Mouse (Mus musculus): ENCODE results near the gene Gsta1. TPM values are rescaled to one million over a fixed set of nuclear protein-coding genes. Genes with fewer than 3 reads are reported as not detected.
"Not testable (repeated sequence)": the region's sequence is repeated elsewhere in the genome, so short reads cannot be mapped to it uniquely, and the experiment has no call there.

The Gsta1 gene
- not detected in 2 replicates for polyA plus RNA-seq (2014; fragmentation: Nextera tagmentation; extraction: Ambion mirVana)

DNA sequence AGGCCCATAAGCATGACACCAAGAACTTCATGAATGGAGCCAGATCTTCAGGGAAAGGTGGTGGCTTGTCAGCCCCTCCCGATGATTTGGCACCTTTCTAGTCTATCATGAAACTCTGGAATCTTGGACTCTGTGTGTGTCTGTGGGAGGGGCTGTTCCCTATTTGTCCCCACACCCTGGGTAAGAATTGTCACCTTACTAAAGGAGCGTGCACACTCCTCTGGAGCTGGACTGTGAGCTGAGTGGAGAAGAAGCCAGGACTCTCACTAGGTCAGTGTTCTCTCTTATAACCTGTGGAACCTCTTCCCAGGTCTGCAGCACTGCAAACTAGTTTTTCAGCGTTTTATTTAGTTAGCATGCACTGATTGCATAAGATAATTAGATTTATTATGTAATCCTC, at the start of gene Gsta1:
TSS of gene Gsta1 (plus strand) at position 196 of the 400 bp plus-strand sequence.
- not testable (repeated sequence) for H3K36me3 ChIP-seq (replicated peaks; ENCODE audit: control insufficient read depth, insufficient read depth); DNase-seq (ENCODE audit: low spot score); ATAC-seq (ENCODE audit: low FRiP score); H3K27ac ChIP-seq; H3K9me3 ChIP-seq (ENCODE audit: control insufficient read depth, low read length); H3K4me1 ChIP-seq (replicated peaks; ENCODE audit: control insufficient read depth, insufficient read depth, low read length); H3K4me3 ChIP-seq (replicated peaks; ENCODE audit: low read length); H3K27me3 ChIP-seq (ENCODE audit: control insufficient read depth, insufficient read depth, low read length); H3K9ac ChIP-seq; H3K4me2 ChIP-seq (replicated peaks)
- WGBS: 96% methylated on average over 2 of the region's 3 CpGs

DNA sequence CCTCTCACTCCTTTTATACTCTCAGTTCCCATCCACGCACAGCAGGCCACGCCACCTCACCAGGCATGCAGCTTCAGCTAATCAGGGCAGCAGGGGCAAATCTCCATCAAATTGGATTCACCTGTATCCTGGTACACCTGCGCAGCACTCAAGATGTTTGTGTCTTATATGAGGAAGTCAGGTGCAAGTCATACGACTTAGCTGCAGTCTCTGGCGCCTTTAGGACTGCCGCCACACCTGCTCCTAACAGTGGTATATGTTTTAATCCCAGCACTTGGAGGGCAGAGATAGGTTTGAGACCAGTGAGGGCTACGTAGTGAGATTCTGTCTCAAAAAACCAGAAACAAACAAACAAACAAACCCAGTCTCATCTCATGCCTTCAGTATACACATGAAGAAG, 48.0 kb upstream of the Gsta1 start, which contains the start of gene Gsta4:
TSS of gene Gsta4 (plus strand) at position 301 of the 400 bp plus-strand sequence.
- H3K36me3 ChIP-seq (replicated peaks; ENCODE audit: control insufficient read depth, insufficient read depth); H3K4me3 ChIP-seq (replicated peaks; ENCODE audit: low read length); H3K9me3 ChIP-seq (ENCODE audit: control insufficient read depth, low read length); H3K4me1 ChIP-seq (replicated peaks; ENCODE audit: control insufficient read depth, insufficient read depth, low read length); ATAC-seq (ENCODE audit: low FRiP score); H3K27ac ChIP-seq; H3K4me2 ChIP-seq (replicated peaks); H3K27me3 ChIP-seq (ENCODE audit: control insufficient read depth, insufficient read depth, low read length); DNase-seq (ENCODE audit: low spot score); H3K9ac ChIP-seq: not testable (repeated sequence)
- 97% methylated on average over 4 of the region's 7 CpGs for WGBS

DNA sequence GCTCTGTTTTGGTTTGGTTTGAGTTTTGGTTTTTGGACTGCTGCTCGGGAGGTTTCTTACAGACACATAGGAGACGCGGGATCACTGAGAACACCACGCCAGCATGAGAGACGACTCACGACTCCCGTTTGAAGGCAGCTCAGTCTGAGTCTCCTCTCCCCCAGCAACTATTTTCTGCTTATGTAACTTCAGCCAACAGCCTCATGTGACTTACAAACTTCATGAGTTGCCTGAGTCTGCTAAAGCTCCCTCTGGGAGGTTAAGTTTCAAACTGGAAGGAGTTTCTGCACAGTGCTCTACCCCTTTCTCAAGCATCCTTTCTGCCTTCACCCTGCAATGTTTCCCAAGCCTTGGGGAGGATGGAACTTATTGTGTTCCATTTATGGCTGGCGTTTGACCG, 44.8 kb upstream of the Gsta1 start:
- Histone ChIP-seq H3K9me3 (ENCODE audit: control insufficient read depth, low read length) (no peaks in the 10 kb centered on the region), H3K4me3 (replicated peaks; ENCODE audit: low read length) (no peak overlapping the region), H3K27ac (no peak overlapping the region), H3K36me3 (replicated peaks; ENCODE audit: control insufficient read depth, insufficient read depth) (no peaks in the 10 kb centered on the region), H3K4me1 (replicated peaks; ENCODE audit: control insufficient read depth, insufficient read depth, low read length) (peaks cover 2% of the 10 kb centered on the region), H3K27me3 (ENCODE audit: control insufficient read depth, insufficient read depth, low read length) (no peaks in the 10 kb centered on the region), H3K4me2 (replicated peaks) (no peak overlapping the region), H3K9ac (no peak overlapping the region)
- ATAC-seq (ENCODE audit: low FRiP score) (no peak), DNase-seq (ENCODE audit: low spot score) (no peak)
- WGBS: 85% methylated on average over 9 of the region's 9 CpGs

- H3K9ac ChIP-seq: no peak overlapping the region
- no peaks in the 10 kb centered on the region for H3K36me3 ChIP-seq (replicated peaks; ENCODE audit: control insufficient read depth, insufficient read depth)
- ATAC-seq (ENCODE audit: low FRiP score) (no peak), DNase-seq (ENCODE audit: low spot score) (no peak)
- no peaks in the 10 kb centered on the region for H3K27me3 ChIP-seq (ENCODE audit: control insufficient read depth, insufficient read depth, low read length)
- H3K4me3 ChIP-seq (replicated peaks; ENCODE audit: low read length): no peak overlapping the region
- no peaks in the 10 kb centered on the region for H3K9me3 ChIP-seq (ENCODE audit: control insufficient read depth, low read length)
- 83% methylated on average over 8 of the region's 8 CpGs for WGBS
- peaks cover 21% of the 10 kb centered on the region for H3K4me1 ChIP-seq (replicated peaks; ENCODE audit: control insufficient read depth, insufficient read depth, low read length)
- H3K4me2 ChIP-seq (replicated peaks): no peak overlapping the region
- H3K27ac ChIP-seq: no peak overlapping the region
These were observed 41.5 kb upstream of the Gsta1 start for GRCm38 (mm10) chr9:78188910-78189309.

DNA sequence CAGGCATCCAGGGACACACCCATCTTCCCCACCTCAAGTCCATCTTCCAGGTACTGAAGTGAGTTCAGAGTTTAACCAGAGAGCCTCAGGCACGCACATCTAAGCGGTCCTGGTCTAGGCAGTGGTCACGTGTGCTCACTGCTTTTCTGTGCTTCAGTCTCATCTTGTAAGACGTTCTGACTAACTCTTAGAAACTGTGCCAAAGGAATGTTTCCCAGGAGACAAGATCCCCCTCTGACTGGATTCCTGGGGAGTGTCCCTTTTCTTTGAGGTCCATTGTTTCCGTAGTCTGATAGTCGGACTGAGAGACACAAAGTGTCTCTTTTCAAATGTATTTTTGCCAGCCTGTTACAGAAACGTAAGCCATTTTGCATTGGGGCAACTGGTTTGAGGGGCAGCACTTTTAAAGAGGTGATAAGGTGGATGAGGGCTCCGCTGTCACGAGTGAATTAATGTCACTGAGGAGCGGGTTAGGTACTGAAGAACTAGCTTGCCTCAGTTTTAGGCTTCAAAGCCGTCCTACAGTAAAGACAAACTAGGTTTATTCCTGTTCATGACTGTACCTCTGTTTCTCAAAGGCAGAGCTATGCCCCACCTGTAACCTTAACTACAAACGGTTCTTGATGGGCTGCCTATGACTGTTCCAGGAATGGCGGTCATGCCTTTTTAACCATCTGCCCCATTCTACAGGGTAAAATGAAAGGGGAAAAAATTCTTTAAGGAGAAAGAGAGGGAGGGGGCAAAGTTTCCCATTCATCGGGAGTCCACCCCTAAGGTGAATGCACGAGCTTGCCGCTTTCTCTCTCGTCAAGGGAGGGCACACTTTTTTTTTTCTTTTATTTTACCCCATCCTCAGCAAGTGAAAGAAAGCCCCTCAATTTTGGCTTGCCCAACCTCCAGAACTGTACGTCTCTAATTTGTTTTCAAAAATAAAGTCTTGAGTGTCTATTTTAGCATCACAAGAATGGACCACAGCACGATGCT, 39.5 kb upstream of the Gsta1 start:
- H3K27ac ChIP-seq: no peak overlapping the region
- no peaks in the 10 kb centered on the region for H3K9me3 ChIP-seq (ENCODE audit: control insufficient read depth, low read length)
- no peak for ATAC-seq (ENCODE audit: low FRiP score)
- H3K4me3 ChIP-seq (replicated peaks; ENCODE audit: low read length): peak overlapping the region; percentile 35
- DNase-seq (ENCODE audit: low spot score): no peak
- H3K36me3 ChIP-seq (replicated peaks; ENCODE audit: control insufficient read depth, insufficient read depth): no peaks in the 10 kb centered on the region
- H3K4me1 ChIP-seq (replicated peaks; ENCODE audit: control insufficient read depth, insufficient read depth, low read length): peaks cover 21% of the 10 kb centered on the region
- no peaks in the 10 kb centered on the region for H3K27me3 ChIP-seq (ENCODE audit: control insufficient read depth, insufficient read depth, low read length)
- peak overlapping the region; percentile 60 for H3K4me2 ChIP-seq (replicated peaks)
- WGBS: 1% methylated on average over 19 of the region's 19 CpGs
- peak overlapping the region; percentile 21; the same call in 1 of the 2 replicates for H3K9ac ChIP-seq

GRCm38 (mm10) chr9:78191736-78192135, 38.7 kb upstream of the Gsta1 start:
- WGBS: under 1% methylated on average over 18 of the region's 18 CpGs
- no peaks in the 10 kb centered on the region for H3K36me3 ChIP-seq (replicated peaks; ENCODE audit: control insufficient read depth, insufficient read depth)
- H3K4me1 ChIP-seq (replicated peaks; ENCODE audit: control insufficient read depth, insufficient read depth, low read length): peaks cover 21% of the 10 kb centered on the region
- H3K4me2 ChIP-seq (replicated peaks): peak overlapping the region; percentile 60
- H3K4me3 ChIP-seq (replicated peaks; ENCODE audit: low read length): peak overlapping the region; percentile 35
- H3K9me3 ChIP-seq (ENCODE audit: control insufficient read depth, low read length): no peaks in the 10 kb centered on the region
- H3K9ac ChIP-seq: peak overlapping the region; percentile 21; the same call in 1 of the 2 replicates
- no peaks in the 10 kb centered on the region for H3K27me3 ChIP-seq (ENCODE audit: control insufficient read depth, insufficient read depth, low read length)
- ATAC-seq (ENCODE audit: low FRiP score) (peak; percentile 46; the same call in 1 of the 2 replicates), DNase-seq (ENCODE audit: low spot score) (peak; percentile 74)
- no peak overlapping the region for H3K27ac ChIP-seq

DNA sequence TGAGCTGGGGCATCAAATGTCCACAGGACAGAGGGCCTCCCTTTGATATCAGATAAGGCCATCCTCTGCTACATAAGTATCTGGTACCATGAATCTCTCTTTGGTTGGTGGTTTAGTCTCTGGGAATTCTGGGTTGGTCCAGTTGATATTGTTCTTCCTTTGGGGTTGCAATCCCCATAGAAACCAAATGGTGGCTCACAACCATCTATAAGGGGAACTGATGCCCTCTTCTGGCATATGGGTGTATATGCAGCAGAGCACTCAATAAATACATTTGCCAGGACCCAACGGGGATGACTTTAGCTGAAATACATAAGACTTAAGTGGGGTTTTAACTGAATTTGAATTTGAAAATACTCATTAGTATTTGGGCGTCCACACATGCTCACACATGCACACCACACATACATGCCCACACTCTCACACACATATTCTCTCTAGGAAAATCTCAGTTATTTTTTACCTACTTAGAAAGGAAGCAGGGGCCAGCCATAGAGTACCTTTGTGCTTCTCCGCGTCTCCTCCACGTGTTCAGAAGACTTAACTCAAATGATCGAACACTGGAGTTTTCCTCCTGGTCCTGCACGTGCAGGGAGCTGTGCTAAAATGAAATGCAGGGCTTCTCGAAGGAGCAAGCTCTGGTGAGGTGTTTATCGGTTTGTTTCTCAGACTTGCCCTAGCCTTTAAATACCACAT, 36.4 kb upstream of the Gsta1 start:
- no peak overlapping the region for H3K27ac ChIP-seq
- no peak overlapping the region for H3K9ac ChIP-seq
- 0 out of 2 replicates have a peak, but pooled peaks have one; percentile 21 for ATAC-seq (ENCODE audit: low FRiP score)
- H3K27me3 ChIP-seq (ENCODE audit: control insufficient read depth, insufficient read depth, low read length): no peaks in the 10 kb centered on the region
- no peak overlapping the region for H3K4me2 ChIP-seq (replicated peaks)
- H3K4me3 ChIP-seq (replicated peaks; ENCODE audit: low read length): no peak overlapping the region
- DNase-seq (ENCODE audit: low spot score): peak; percentile 63
- H3K36me3 ChIP-seq (replicated peaks; ENCODE audit: control insufficient read depth, insufficient read depth): no peaks in the 10 kb centered on the region
- WGBS: 54% methylated on average over 9 of the region's 9 CpGs
- H3K4me1 ChIP-seq (replicated peaks; ENCODE audit: control insufficient read depth, insufficient read depth, low read length): peaks cover 21% of the 10 kb centered on the region
- no peaks in the 10 kb centered on the region for H3K9me3 ChIP-seq (ENCODE audit: control insufficient read depth, low read length)

DNA sequence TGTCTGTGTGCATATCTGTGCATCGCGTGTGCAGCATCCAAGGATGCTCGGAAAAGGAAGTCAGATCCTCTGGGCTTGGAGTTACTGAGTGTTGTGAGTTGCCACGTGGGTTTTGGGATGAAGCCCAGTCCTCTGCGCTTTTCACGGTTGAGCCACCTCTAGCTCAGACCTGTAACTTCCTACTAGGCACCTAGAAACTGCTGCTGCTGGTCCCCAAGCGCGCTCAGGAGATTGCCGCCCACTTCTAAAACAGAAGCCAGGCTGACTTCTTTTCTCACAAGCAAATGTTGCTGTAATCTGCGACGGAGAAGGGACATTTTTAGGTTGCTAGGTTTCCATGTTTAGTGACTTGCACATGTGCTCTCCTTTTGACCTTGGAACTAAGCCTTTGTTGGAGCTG, 35.4 kb upstream of the Gsta1 start:
- DNase-seq (ENCODE audit: low spot score): no peak
- ATAC-seq (ENCODE audit: low FRiP score): no peak
- no peaks in the 10 kb centered on the region for H3K36me3 ChIP-seq (replicated peaks; ENCODE audit: control insufficient read depth, insufficient read depth)
- H3K4me3 ChIP-seq (replicated peaks; ENCODE audit: low read length): no peak overlapping the region
- H3K9ac ChIP-seq: no peak overlapping the region
- H3K27me3 ChIP-seq (ENCODE audit: control insufficient read depth, insufficient read depth, low read length): no peaks in the 10 kb centered on the region
- no peak overlapping the region for H3K4me2 ChIP-seq (replicated peaks)
- no peak overlapping the region for H3K27ac ChIP-seq
- H3K4me1 ChIP-seq (replicated peaks; ENCODE audit: control insufficient read depth, insufficient read depth, low read length): peaks cover 21% of the 10 kb centered on the region
- H3K9me3 ChIP-seq (ENCODE audit: control insufficient read depth, low read length): no peaks in the 10 kb centered on the region
- 78% methylated on average over 11 of the region's 11 CpGs for WGBS

GRCm38 (mm10) chr9:78197801-78198200, 32.7 kb upstream of the Gsta1 start:
- Histone ChIP-seq H3K4me2 (replicated peaks) (no peak overlapping the region), H3K36me3 (replicated peaks; ENCODE audit: control insufficient read depth, insufficient read depth) (no peaks in the 10 kb centered on the region), H3K4me3 (replicated peaks; ENCODE audit: low read length) (no peak overlapping the region), H3K27ac (no peak overlapping the region), H3K9me3 (ENCODE audit: control insufficient read depth, low read length) (no peaks in the 10 kb centered on the region), H3K4me1 (replicated peaks; ENCODE audit: control insufficient read depth, insufficient read depth, low read length) (no peaks in the 10 kb centered on the region), H3K9ac (no peak overlapping the region), H3K27me3 (ENCODE audit: control insufficient read depth, insufficient read depth, low read length) (no peaks in the 10 kb centered on the region)
- DNase-seq (ENCODE audit: low spot score) (no peak), ATAC-seq (ENCODE audit: low FRiP score) (no peak)
- 95% methylated on average over 9 of the region's 9 CpGs for WGBS

All from hindbrain, embryonic 14.5 days (tissue).